Mouse (Mus musculus) embryonic fibroblast, embryonic 13.5 days (primary cell): ENCODE measurements around the gene Sh3bp5. TPM values are rescaled to one million over a fixed set of nuclear protein-coding genes. Genes with fewer than 3 reads are reported as not detected.

Source experiments
- H3K27ac ChIP-seq: 2 replicates; pipeline ENCODE4 v1.5.1; 2012; ENCODE audit warnings: low read length, control low read depth, inconsistent platforms; ENCODE audit not compliant: insufficient read depth
- H3K4me1 ChIP-seq: 2 replicates; pipeline ENCODE4 v1.6.1; 2011; ENCODE audit warnings: low read length; ENCODE audit not compliant: control insufficient read depth, insufficient read depth
- H3K4me3 ChIP-seq: 2 replicates; pipeline ENCODE4 v1.5.1; 2011; ENCODE audit warnings: mild to moderate bottlenecking, control low read depth, low read length; ENCODE audit not compliant: insufficient read depth
- CTCF ChIP-seq: IDR thresholded peaks from 2 replicates; pipeline ENCODE4 v1.5.1; 2011; ENCODE audit warnings: mild to moderate bottlenecking, control low read depth, low read length, moderate library complexity, borderline replicate concordance; ENCODE audit not compliant: insufficient read depth
- POLR2A ChIP-seq: IDR thresholded peaks from 2 replicates; pipeline ENCODE4 v1.6.1; 2011; ENCODE audit warnings: low read depth, mild to moderate bottlenecking, control low read depth, low read length, moderate library complexity
- polyA plus RNA-seq: library from polyadenylated mRNA; stranded (reverse); fragments of >200 nt; gene quantifications from 2 replicates; pipeline ENCODE4 v1.2.4, GENCODE M21; 2011; ENCODE audit warnings: low read depth; ENCODE audit not compliant: missing spikeins, insufficient read length

The Sh3bp5 gene
- polyA plus RNA-seq, 1 experiment, result 25.0 TPM

DNA sequence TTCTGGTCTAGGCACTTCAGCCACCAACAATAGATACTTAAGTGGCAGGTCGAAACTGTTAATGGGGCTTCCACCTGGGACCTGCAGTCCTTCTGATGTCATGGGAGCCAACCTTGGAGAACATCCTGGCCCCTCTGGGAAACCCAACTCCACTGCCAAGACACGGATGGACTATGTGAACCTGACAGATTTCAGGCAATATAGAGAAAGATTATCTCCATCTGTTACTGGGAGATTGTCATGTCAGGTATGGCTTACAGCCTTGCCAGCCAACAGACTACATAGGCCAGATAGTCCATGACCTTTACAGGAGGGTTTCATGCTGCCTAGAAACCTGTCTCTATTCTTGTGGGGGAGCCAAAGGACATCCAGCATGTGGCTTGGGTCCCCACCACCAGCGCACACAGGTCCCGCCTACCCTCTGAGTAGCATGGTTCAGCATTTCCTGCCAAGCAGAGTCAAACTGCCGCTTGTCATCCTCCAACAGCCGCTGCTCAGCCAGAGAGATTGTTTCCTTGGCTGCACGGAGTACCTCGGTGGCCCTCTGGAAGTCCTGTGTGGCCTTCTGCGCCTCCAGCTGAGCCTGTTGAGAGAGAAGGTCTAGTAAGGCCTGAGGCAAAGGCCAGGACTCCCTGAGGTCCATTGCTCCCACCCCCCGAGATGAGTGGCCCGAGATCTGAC is 48.4 kb downstream of the Sh3bp5 start:
- H3K4me3 ChIP-seq, result no peak overlapping the region
- peaks cover 12% of the 10 kb centered on the region for H3K4me1 ChIP-seq
- no peak overlapping the region for H3K27ac ChIP-seq
- no peak for TF ChIP-seq CTCF
- TF ChIP-seq POLR2A, result no peak

DNA sequence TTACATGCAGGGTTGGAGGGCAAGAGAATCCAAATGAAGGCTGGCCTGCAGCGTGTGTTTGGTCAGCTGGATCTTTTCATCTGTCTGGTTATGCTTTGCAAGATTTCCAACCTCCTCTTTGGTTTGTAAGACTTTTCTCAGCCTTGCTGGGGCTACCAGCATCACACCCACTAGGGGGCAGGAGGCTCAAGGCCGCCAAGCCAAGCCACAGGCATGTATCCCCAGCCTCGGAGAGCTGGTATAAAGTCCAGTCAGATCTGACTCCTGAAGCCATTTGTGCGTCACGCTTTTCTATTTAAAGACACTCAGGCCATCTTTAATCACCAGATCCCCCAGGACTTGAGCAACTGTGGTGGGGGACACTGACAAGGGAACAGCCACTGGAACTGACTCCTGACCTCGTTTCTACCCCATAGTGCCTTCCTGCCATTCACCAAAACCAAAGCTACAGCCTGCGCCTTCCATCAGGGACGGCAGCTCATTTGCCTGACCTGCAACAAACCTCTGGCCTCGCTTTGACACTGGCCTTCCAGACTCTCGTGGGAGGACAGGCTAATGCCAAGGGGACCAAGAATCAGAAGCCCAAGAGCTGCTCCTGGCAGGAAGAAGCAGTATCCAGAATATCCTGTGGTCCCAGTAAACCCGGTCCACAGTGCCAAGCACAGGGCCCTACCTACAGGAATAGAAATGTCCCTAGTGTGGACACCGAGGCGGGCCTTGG is 49.7 kb downstream of the Sh3bp5 start:
- Histone ChIP-seq H3K4me1 (peaks cover 12% of the 10 kb centered on the region), H3K4me3 (no peak overlapping the region), H3K27ac (peak overlapping the region; percentile 64)
- TF ChIP-seq POLR2A (no peak), CTCF (peak; percentile 86)

DNA sequence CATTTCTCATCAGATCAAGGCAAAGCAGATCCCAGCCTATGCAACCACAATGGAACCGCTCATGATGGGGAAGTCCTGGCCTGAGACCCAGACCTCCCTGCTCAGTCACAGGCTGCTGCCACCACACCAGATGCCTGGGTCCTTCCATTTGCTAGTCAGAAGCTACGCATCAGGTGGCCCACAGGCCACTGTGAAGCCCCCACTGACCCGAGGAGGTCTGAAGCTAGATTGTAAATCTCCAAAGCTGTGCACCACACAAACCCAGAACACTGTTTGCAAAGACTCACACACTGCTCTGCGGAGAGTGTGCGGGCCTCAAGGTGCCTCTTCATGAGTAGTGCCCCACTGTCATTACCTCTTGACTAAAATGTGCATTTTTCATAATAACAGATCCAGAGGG is 50.5 kb downstream of the Sh3bp5 start:
- peaks cover 12% of the 10 kb centered on the region for H3K4me1 ChIP-seq
- TF ChIP-seq CTCF, result no peak
- TF ChIP-seq POLR2A, result no peak
- H3K27ac ChIP-seq, result peak overlapping the region; percentile 64
- H3K4me3 ChIP-seq, result no peak overlapping the region

DNA sequence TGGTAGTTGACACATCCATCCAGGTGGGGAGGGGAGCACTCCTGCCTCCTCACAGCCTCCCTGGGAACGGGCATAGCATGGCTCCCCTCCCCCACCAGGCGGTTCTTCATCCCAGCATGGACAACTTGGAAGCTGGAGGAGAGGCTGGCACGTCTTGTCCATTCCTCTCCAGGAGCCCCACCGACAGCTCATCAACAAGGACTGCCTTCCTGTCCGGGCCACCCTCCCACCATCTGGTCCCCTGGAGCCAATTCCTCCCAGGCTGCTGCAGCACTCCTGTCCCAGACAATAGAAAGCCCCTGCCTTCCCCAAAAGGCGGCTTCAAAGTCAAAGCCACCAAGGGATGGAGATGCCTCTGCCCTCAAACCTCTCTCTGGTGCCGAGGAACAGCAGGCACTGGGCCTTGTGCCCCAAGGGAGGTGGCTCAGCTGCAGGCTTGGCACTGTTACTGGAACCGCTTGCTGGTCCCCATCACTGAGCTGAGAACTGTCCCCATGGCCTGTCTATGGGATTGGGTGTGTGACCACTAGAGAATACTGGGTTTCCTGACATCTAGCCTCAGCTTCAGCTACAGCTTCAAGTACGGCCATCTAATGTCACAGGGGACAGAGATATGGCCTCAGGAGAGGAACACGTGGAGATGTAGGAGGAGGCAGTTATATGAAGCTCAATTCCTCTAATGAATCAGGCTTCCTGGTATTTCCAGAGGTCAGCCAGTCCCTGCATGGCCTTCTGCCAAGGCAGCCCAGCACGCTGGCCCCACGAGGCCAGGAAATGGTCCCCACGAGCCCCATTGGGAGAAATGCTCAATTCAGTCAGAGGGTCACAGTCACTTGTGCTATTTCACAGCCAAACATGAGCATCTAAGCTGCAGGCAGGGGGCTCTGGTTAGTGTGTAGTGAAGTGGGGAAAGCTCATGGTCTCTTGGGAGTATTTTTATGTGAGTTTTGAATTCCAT is 51.2 kb downstream of the Sh3bp5 start:
- no peak overlapping the region for H3K4me3 ChIP-seq
- peak overlapping the region; percentile 64 for H3K27ac ChIP-seq
- no peak for TF ChIP-seq POLR2A
- TF ChIP-seq CTCF, result no peak
- peaks cover 12% of the 10 kb centered on the region for H3K4me1 ChIP-seq

DNA sequence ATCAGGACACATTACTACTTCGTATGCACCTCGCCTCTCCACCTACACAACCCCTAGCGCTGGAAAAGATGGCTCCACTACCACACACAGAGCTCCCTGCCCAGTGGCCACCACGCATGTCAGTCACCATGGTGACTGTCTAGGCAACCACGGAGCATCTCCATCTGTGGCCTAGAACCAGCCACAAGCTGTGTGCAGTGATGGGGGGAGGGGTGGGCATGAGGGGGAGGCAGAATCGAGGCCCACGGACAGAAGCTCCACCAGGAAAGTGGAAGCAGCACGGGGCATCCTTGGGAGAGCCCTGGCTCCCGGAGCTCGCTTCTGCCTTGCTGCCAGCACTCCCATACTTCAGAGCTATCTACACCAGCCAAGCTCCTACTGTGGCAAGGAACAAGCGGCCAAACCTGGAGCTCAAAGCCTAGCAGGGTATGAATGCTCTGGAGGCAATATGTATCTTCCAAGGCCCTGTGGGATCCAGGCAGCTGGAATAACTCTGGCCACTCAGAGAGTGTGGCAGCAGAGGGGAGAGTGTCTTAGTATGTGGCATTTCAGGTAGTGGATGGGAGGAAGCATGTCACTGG is 52.3 kb downstream of the Sh3bp5 start:
- TF ChIP-seq CTCF (no peak), POLR2A (no peak)
- H3K4me3 ChIP-seq, result no peak overlapping the region
- no peak overlapping the region for H3K27ac ChIP-seq
- peaks cover 12% of the 10 kb centered on the region for H3K4me1 ChIP-seq

DNA sequence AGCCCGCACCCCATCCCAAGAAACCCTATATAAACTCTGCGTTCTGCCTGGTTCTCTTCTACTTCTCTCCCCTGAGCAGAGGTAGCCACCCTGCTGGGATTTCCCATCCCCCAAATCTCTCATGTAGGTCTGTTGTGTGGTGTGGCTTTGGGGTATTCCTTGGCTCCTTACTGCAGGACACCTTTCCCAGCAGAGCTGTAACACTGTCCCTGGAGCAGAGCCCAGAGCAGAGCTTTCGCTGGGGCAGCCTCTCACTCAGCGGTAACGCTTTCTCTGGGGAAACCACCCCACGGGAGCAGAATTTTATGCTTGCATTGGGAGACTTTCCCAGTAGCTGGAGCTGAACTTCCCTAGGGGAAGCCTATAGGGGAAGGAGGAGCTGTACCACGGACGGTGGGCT is 53.6 kb downstream of the Sh3bp5 start:
- H3K4me1 ChIP-seq, result peaks cover 12% of the 10 kb centered on the region
- TF ChIP-seq POLR2A, result no peak
- TF ChIP-seq CTCF, result no peak
- no peak overlapping the region for H3K27ac ChIP-seq
- no peak overlapping the region for H3K4me3 ChIP-seq

DNA sequence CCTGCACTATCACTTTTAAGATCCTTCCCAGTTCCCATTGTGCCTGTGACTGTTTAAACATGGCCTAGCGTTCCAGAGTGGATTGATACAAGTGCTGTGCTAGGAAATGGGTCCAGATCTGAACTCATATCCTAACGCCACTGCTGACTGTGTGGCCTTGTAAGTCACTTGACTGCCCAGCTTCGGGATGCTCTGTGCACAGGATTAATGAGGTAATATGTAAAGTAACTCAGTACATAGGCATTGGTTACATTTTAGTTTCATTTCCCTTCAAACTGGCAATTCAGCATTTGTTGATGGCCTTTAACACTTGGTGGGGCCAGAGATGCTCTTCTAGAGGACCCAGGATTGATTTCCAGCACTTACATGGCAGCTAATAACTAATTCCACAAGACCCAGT is 59.5 kb downstream of the Sh3bp5 start:
- TF ChIP-seq POLR2A (no peak), CTCF (no peak)
- no peak overlapping the region for H3K4me3 ChIP-seq
- no peak overlapping the region for H3K27ac ChIP-seq
- no peaks in the 10 kb centered on the region for H3K4me1 ChIP-seq

DNA sequence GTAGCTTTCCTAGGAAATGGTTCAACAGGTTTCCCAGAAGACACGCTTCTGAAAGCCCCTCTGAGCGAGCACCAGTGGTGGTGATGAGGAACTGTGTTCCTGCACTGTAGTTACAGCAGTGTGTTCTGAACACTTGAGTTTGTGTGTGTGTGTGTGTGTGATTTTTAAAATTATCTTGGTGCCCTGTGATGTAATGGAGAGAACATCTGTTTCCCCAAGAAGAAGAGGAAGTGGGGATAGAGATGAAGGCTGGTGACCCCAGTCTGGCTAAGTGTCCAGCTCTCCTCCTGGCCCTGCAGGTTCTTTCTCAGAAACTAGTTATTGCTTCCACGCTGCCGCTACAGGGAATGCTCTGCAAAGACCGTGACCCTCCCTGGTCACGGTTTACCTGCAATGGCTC is 61.5 kb downstream of the Sh3bp5 start:
- Histone ChIP-seq H3K4me1 (no peaks in the 10 kb centered on the region), H3K4me3 (no peak overlapping the region), H3K27ac (no peak overlapping the region)
- TF ChIP-seq CTCF (no peak), POLR2A (no peak)

DNA sequence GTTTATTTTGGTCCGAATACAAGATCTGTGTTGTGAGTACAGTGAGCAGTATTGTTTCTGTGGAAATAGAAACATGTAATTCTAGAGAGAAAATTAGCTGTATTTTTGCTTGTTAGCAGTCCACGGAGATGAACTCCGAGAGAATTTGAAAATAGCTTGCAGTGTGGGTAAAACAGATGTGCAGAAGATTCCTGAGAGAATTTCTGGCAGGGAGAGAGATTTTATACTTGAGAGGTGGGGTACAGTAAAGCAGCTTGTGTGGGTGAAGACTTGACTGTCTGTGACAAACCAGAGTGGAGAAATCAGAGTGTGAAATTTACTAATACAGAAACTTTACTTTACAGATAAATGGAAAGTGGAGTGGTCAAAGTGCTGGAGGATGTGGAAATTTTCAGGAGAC is 66.5 kb downstream of the Sh3bp5 start:
- Histone ChIP-seq H3K4me3 (no peak overlapping the region), H3K27ac (no peak overlapping the region), H3K4me1 (no peaks in the 10 kb centered on the region)
- TF ChIP-seq POLR2A (no peak), CTCF (no peak)
